Mouse (Mus musculus) bone marrow macrophage, adult 2 months (primary cell): ENCODE data around the gene Scgb3a1.

Experiments used
- CTCF ChIP-seq: IDR thresholded peaks from 2 replicates; pipeline ENCODE4 v1.5.1; 2012; ENCODE audit warnings: low read depth, mild to moderate bottlenecking, low read length, moderate library complexity
- POLR2A ChIP-seq: IDR thresholded peaks from 2 replicates; pipeline ENCODE4 v1.6.1; 2012; ENCODE audit warnings: mild to moderate bottlenecking, low read depth, low read length, borderline replicate concordance

DNA sequence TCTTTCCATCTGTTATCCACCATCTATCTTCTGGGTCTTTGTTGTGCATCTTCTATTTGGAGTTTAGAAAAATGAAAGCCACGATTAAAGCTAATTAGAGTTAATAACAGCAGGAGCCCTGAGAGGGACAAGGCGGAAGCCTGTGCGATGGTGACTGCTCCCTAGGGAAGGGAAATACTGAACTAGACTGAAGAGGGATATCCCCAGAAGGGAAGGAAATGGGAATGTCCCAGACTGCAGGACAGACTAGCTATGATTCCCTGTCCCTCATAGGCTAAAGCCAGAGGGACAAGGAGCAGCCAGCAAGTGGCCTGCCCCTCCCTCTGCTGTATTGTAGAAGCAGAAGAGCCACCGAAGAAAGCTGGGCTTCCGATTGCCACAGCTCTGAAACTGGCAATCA lies 41.5 kb upstream of the Scgb3a1 start:
- TF ChIP-seq CTCF (no peak), POLR2A (no peak)
